Mouse (Mus musculus): Measurements from ENCODE around the gene Cyp2d22.

DNA sequence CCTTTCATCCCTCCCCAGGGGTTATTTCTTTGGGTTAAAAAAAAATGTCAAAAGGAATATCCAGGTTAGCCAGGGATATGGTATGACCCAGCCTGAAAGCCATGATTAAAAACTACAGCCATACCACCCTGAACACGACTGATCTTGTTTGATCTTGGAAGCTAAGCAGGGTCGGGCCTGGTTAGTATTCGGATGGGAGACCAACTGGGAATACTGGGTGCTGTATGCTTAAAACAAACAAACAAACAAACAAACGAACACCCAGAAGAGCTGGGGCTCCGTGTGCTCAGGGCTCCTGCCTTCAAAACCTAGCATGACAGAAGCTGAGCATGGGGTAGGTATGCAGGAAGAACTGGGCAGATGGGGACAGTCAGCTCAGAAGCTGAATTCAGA is 37.5 kb downstream of the Cyp2d22 start:
- TF ChIP-seq CTCF (IDR thresholded peaks at IDR 0.05; ENCODE audit: control insufficient read depth, insufficient read depth, insufficient replicate concordance, low read depth, low read length) (no peak), POLR2A (IDR thresholded peaks at IDR 0.05; ENCODE audit: control insufficient read depth, low read depth, low read length) (no peak)
